Comparison of ENCODE assay signal across 18 mouse cellular contexts in the genomic region with DNA sequence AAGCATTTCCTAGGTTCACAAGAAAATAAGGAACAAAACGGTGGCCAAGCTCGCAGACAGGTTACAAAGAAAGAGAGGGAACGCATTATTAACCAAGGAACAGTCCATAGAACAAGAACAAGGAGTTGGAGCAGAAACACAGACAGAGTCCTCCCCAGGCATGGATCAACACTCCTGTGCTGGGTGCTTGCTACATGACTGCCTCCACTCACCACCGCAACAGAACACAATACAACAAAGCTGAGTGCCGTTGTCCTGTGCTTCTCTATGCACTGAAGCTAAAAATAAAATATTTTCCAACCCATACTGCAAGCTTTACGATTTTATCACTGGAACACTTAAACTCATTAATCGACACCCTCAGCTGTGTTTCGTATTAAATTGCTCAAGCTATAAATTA. TPM values are rescaled to one million over a fixed set of nuclear protein-coding genes. Genes with fewer than 3 reads are reported as not detected.
DNase-seq lines count a peak whose midpoint lies in the region; ATAC-seq lines count a peak whose summit lies in the region.
"Had no signal": no experiment of that assay in that cellular context is flagged by ENCODE, and none has a peak within 500 bp of the region (broad histone marks: within the 10 kb centered on the region; RNA-seq: fewer than 3 reads in every experiment).

No protein-coding gene starts in this region.

- H3K27me3 ChIP-seq in heart, embryonic 10.5 days (ENCODE audit: insufficient read depth, poor library complexity, severe bottlenecking): no peaks in the 10 kb centered on the region
- no peaks in the 10 kb centered on the region for H3K27me3 ChIP-seq in hindbrain, embryonic 14.5 days (ENCODE audit: control insufficient read depth, insufficient read depth, low read length)
- no peaks in the 10 kb centered on the region for H3K27me3 ChIP-seq in hindbrain, embryonic 10.5 days (ENCODE audit: insufficient read depth, poor library complexity, severe bottlenecking)
- no peaks in the 10 kb centered on the region for H3K27me3 ChIP-seq in midbrain, embryonic 16.5 days (ENCODE audit: control insufficient read depth, insufficient read depth, low read depth, low read length)
- no peaks in the 10 kb centered on the region for H3K27me3 ChIP-seq in midbrain, embryonic 11.5 days (ENCODE audit: control insufficient read depth, insufficient read depth, low read length)
- H3K27me3 ChIP-seq: embryonic facial prominence, embryonic 13.5 days; limb, embryonic 15.5 days; neural tube, embryonic 12.5 days had no signal

- WGBS in heart, embryonic 10.5 days: 62% methylated on average over 8 of the region's 8 CpGs
- 71% methylated on average over 8 of the region's 8 CpGs for WGBS in hindbrain, embryonic 14.5 days
- WGBS in hindbrain, embryonic 10.5 days: 81% methylated on average over 8 of the region's 8 CpGs
- 73% methylated on average over 8 of the region's 8 CpGs for WGBS in midbrain, embryonic 16.5 days
- WGBS in midbrain, embryonic 11.5 days: 76% methylated on average over 8 of the region's 8 CpGs
- WGBS in macrophage (ENCODE audit: missing documents): 30% methylated on average over 8 of the region's 8 CpGs

- H3K4me3 ChIP-seq in heart, embryonic 10.5 days: no peak overlapping the region
- H3K4me3 ChIP-seq in hindbrain, embryonic 14.5 days (replicated peaks; ENCODE audit: low read length): no peak overlapping the region
- no peak overlapping the region for H3K4me3 ChIP-seq in hindbrain, embryonic 10.5 days
- no peak overlapping the region for H3K4me3 ChIP-seq in midbrain, embryonic 16.5 days (ENCODE audit: low read depth, low read length)
- H3K4me3 ChIP-seq in midbrain, embryonic 11.5 days (ENCODE audit: low read depth, low read length): no peak overlapping the region
- no peak overlapping the region for H3K4me3 ChIP-seq in macrophage (ENCODE audit: inconsistent target)
- H3K4me3 ChIP-seq: embryonic facial prominence, embryonic 13.5 days; limb, embryonic 15.5 days; neural tube, embryonic 12.5 days had no signal

- H3K4me2 ChIP-seq in hindbrain, embryonic 14.5 days (replicated peaks): no peak overlapping the region
- H3K4me2 ChIP-seq in midbrain, embryonic 16.5 days (ENCODE audit: low read length): 0 out of 2 replicates have a peak overlapping the region, but pooled peaks have one; percentile 1
- H3K4me2 ChIP-seq in midbrain, embryonic 11.5 days: no peak overlapping the region
- H3K4me2 ChIP-seq: embryonic facial prominence, embryonic 13.5 days; limb, embryonic 15.5 days; neural tube, embryonic 12.5 days had no signal

- DNase-seq in heart, embryonic 10.5 days (ENCODE audit: low spot score): no peak
- no peak for DNase-seq in heart, postnatal 25 days (ENCODE audit: low spot score)
- DNase-seq in hindbrain, embryonic 14.5 days (ENCODE audit: low spot score): no peak
- no peak for DNase-seq in hindbrain, embryonic 10.5 days (ENCODE audit: low spot score)
- DNase-seq in midbrain, embryonic 11.5 days (ENCODE audit: low spot score, missing footprints): no peak
- DNase-seq in embryo, embryonic 10.5 days (ENCODE audit: low spot score): no peak
- DNase-seq: adrenal gland, postnatal 14 days; gastrocnemius, postnatal 14 days; layer of hippocampus, postnatal 36 days; right cerebral cortex, postnatal 14 days had no signal

- H3K4me1 ChIP-seq in heart, embryonic 10.5 days: peaks cover 13% of the 10 kb centered on the region
- peaks cover 12% of the 10 kb centered on the region for H3K4me1 ChIP-seq in hindbrain, embryonic 14.5 days (replicated peaks; ENCODE audit: control insufficient read depth, insufficient read depth, low read length)
- H3K4me1 ChIP-seq in hindbrain, embryonic 10.5 days (replicated peaks): peaks cover 6% of the 10 kb centered on the region; the same call in 1 of the 2 replicates
- H3K4me1 ChIP-seq in midbrain, embryonic 16.5 days (ENCODE audit: control insufficient read depth, insufficient read depth, low read length): peaks cover 12% of the 10 kb centered on the region
- no peaks in the 10 kb centered on the region for H3K4me1 ChIP-seq in midbrain, embryonic 11.5 days (ENCODE audit: control insufficient read depth, insufficient read depth, low read length)
- H3K4me1 ChIP-seq: embryonic facial prominence, embryonic 13.5 days; limb, embryonic 15.5 days had no signal

- H3K9me3 ChIP-seq in heart, embryonic 10.5 days: no peaks in the 10 kb centered on the region
- H3K9me3 ChIP-seq in hindbrain, embryonic 14.5 days (ENCODE audit: control insufficient read depth, low read length): 0 out of 2 replicates have a peak, but pooled peaks cover 3% of the 10 kb centered on the region
- no peaks in the 10 kb centered on the region for H3K9me3 ChIP-seq in hindbrain, embryonic 10.5 days
- no peaks in the 10 kb centered on the region for H3K9me3 ChIP-seq in midbrain, embryonic 16.5 days (replicated peaks; ENCODE audit: control insufficient read depth, low read length, poor library complexity, severe bottlenecking)
- H3K9me3 ChIP-seq in midbrain, embryonic 11.5 days (ENCODE audit: control insufficient read depth, low read length): no peaks in the 10 kb centered on the region
- H3K9me3 ChIP-seq: embryonic facial prominence, embryonic 13.5 days; limb, embryonic 15.5 days; neural tube, embryonic 12.5 days had no signal

- no peaks in the 10 kb centered on the region for H3K79me2 ChIP-seq in macrophage (ENCODE audit: inconsistent target)

- intact Hi-C loops in heart, postnatal 25 days (cut with DNase I): no loop called here

- no peaks in the 10 kb centered on the region for H3K36me3 ChIP-seq in heart, embryonic 10.5 days
- H3K36me3 ChIP-seq in hindbrain, embryonic 14.5 days (replicated peaks; ENCODE audit: control insufficient read depth, insufficient read depth): peaks cover 12% of the 10 kb centered on the region; the same call in 1 of the 2 replicates
- no peaks in the 10 kb centered on the region for H3K36me3 ChIP-seq in hindbrain, embryonic 10.5 days
- H3K36me3 ChIP-seq in midbrain, embryonic 16.5 days (ENCODE audit: control insufficient read depth, insufficient read depth, low read length): peaks cover 7% of the 10 kb centered on the region; the same call in 1 of the 2 replicates
- H3K36me3 ChIP-seq in midbrain, embryonic 11.5 days (ENCODE audit: control insufficient read depth, insufficient read depth, low read length): no peaks in the 10 kb centered on the region
- H3K36me3 ChIP-seq in macrophage (ENCODE audit: inconsistent target): no peaks in the 10 kb centered on the region
- H3K36me3 ChIP-seq: embryonic facial prominence, embryonic 13.5 days; limb, embryonic 15.5 days; neural tube, embryonic 12.5 days had no signal

- no peak overlapping the region for H3K9ac ChIP-seq in hindbrain, embryonic 14.5 days
- H3K9ac ChIP-seq in midbrain, embryonic 16.5 days (ENCODE audit: low read depth, low read length): no peak overlapping the region
- no peak overlapping the region for H3K9ac ChIP-seq in midbrain, embryonic 11.5 days (ENCODE audit: low read length)
- H3K9ac ChIP-seq: embryonic facial prominence, embryonic 13.5 days; limb, embryonic 15.5 days; neural tube, embryonic 12.5 days had no signal

- peak overlapping the region; percentile 30; the same call in 1 of the 2 replicates for H3K27ac ChIP-seq in heart, embryonic 10.5 days
- H3K27ac ChIP-seq in hindbrain, embryonic 14.5 days: 0 out of 2 replicates have a peak overlapping the region, but pooled peaks have one; percentile 5
- no peak overlapping the region for H3K27ac ChIP-seq in hindbrain, embryonic 10.5 days
- H3K27ac ChIP-seq in midbrain, embryonic 16.5 days (ENCODE audit: low read length): peak overlapping the region; percentile 28; the same call in 1 of the 2 replicates
- H3K27ac ChIP-seq in midbrain, embryonic 11.5 days (ENCODE audit: low read depth, low read length): no peak overlapping the region
- peak overlapping the region; percentile 70 for H3K27ac ChIP-seq in macrophage
- H3K27ac ChIP-seq: embryonic facial prominence, embryonic 13.5 days; kidney, postnatal 0 days; neural tube, embryonic 12.5 days had no signal

- no peak for ATAC-seq in hindbrain, embryonic 14.5 days (ENCODE audit: low FRiP score)
- ATAC-seq in midbrain, embryonic 16.5 days: no peak
- no peak for ATAC-seq in midbrain, embryonic 11.5 days (ENCODE audit: low FRiP score)
- ATAC-seq: activated CD4-positive, CD25-positive, alpha-beta regulatory T cell, adult 4 months; inflammation-experienced regulatory T-cells, adult 6 months had no signal

RNA-seq across cellular contexts. Expression of a gene that starts 10.3 kb away (rescaled TPM):
- polyA plus RNA-seq in heart, embryonic 10.5 days (2016; fragmentation: Nextera tagmentation; extraction: Ambion mirVana): 4.7 TPM in 2 replicates
- total RNA-seq in heart, postnatal 25 days (2021): 1 to 10 TPM; 3.0 to 3.8 TPM
- 55.6 and 56.0 TPM in 2 replicates for polyA plus RNA-seq in hindbrain, embryonic 14.5 days (2014; fragmentation: Nextera tagmentation; extraction: Ambion mirVana)
- polyA plus RNA-seq in hindbrain, embryonic 10.5 days (2016; fragmentation: Nextera tagmentation; extraction: Ambion mirVana): 6.9 and 10.6 TPM in 2 replicates
- 49.5 and 51.1 TPM in 2 replicates for polyA plus RNA-seq in midbrain, embryonic 16.5 days (2015; fragmentation: Nextera tagmentation; extraction: Ambion mirVana)
- polyA plus RNA-seq in midbrain, embryonic 11.5 days (2014; fragmentation: Nextera tagmentation; extraction: Ambion mirVana): 14.8 and 15.7 TPM in 2 replicates
- total RNA-seq in macrophage (2018; cell fraction: chromatin; rRNA removed): 10 to 100 TPM in 23 of 26 experiments, 1 to 10 TPM in 3; 5.8 to 44.9 (median 20.2) TPM
- total RNA-seq in macrophage (2018; cell fraction: cytosol; rRNA removed): 1 to 10 TPM in 22 of 26 experiments, under 1 TPM in 4; 0.85 to 8.7 (median 3.7) TPM
- total RNA-seq in macrophage (2018; cell fraction: nucleus; rRNA removed): 10 to 100 TPM in 13 of 26 experiments, 1 to 10 TPM in 13; 2.0 to 34.7 (median 10.3) TPM
- 1.5 to 5.6 TPM (median 2.9 TPM) in 3 replicates for polyA plus RNA-seq in macrophage (2018)

Comparison
In these comparisons a context has a peak if more than half of its experiments do, and no peak if none do; other contexts are left out.
1. H3K27ac ChIP-seq: peak in heart, embryonic 10.5 days (single experiment), hindbrain, embryonic 14.5 days (single experiment), midbrain, embryonic 16.5 days (single experiment) and macrophage (single experiment); none in hindbrain, embryonic 10.5 days (single experiment) and midbrain, embryonic 11.5 days (single experiment).